Mouse (Mus musculus): Measurements from ENCODE around the gene Cnnm2. TPM values are rescaled to one million over a fixed set of nuclear protein-coding genes. Genes with fewer than 3 reads are reported as not detected.

Cnnm2 gene
- polyA plus RNA-seq (2012; rRNA removed) = 5.5 and 7.7 TPM in 2 replicates

DNA sequence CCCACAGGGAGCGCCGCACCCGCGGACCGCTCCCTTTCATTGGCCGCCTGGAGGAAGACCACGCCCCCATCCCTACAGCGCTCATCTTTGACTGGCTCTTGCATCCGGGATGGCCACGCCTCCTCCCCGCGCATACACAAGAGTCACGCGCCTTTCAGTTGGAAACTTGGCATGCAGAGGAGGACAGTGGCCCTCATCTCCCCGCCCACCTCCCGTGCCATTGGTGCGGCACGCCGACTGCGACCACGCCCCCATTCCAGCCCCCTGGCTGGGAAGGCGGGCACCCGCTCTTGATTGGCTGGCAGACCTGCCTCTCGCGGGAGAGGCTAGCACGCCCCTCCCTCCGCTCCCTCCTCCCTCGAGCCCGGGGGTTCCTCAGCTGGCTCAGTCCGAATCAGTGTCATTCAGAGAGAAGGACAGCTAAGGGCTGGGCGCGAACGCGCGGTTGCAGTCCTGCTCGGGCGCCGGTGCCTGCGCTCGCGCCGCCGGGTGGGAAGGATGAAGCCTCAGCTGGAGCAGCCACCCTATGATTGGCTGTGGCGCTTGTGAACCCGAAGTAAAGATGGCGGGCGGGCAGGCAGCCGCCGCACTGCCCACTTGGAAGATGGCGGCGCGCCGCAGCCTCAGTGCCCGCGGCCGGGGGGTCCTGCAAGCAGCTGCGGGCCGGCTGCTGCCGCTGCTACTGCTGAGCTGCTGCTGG lies at the start of gene Cnnm2:
Gene Cnnm2, plus strand, starts transcription at position 350 of the 700 bp plus-strand sequence.
- H3K27me3 ChIP-seq (ENCODE audit: control insufficient read depth, insufficient read depth, low read length) = peaks cover 8% of the 10 kb centered on the region
- H3K4me3 ChIP-seq (ENCODE audit: extremely low read depth, insufficient read depth, insufficient read length) = peak within 1 kb of the TSS; percentile 94
- H3K4me1 ChIP-seq (ENCODE audit: control insufficient read depth, insufficient read depth, insufficient read length) = peaks cover 6% of the 10 kb centered on the region
- H3K27ac ChIP-seq (ENCODE audit: insufficient read depth, low read length) = peak within 1 kb of the TSS; percentile 69
- DNase-seq (ENCODE audit: low read depth in 1 of 2, low spot score in 2 of 2) = peak; percentile 99 to 100
- TF ChIP-seq POLR2A (IDR thresholded peaks at IDR 0.05; ENCODE audit: low read depth, low read length) (no peak), CTCF (IDR thresholded peaks at IDR 0.05; ENCODE audit: extremely low read depth, insufficient read depth, insufficient read length, insufficient replicate concordance) (no peak)
- H3K36me3 ChIP-seq (ENCODE audit: control insufficient read depth, insufficient read depth, low read length) = no peaks in the 10 kb centered on the region
- WGBS = 1% methylated on average over 59 of the region's 59 CpGs

GRCm38 (mm10) chr19:46714234-46714633 lies 47.2 kb upstream of the Cnnm2 start:
- Histone ChIP-seq H3K4me3 (ENCODE audit: extremely low read depth, insufficient read depth, insufficient read length) (no peak overlapping the region), H3K36me3 (ENCODE audit: control insufficient read depth, insufficient read depth, low read length) (peaks cover 2% of the 10 kb centered on the region; the same call in 1 of the 2 replicates), H3K4me1 (ENCODE audit: control insufficient read depth, insufficient read depth, insufficient read length) (no peaks in the 10 kb centered on the region), H3K27ac (ENCODE audit: insufficient read depth, low read length) (no peak overlapping the region), H3K27me3 (ENCODE audit: control insufficient read depth, insufficient read depth, low read length) (no peaks in the 10 kb centered on the region)
- WGBS = 92% methylated on average over 8 of the region's 8 CpGs
- no peak for DNase-seq (ENCODE audit: low read depth in 1 of 2, low spot score in 2 of 2)
- TF ChIP-seq CTCF (IDR thresholded peaks at IDR 0.05; ENCODE audit: extremely low read depth, insufficient read depth, insufficient read length, insufficient replicate concordance) (no peak), POLR2A (IDR thresholded peaks at IDR 0.05; ENCODE audit: low read depth, low read length) (no peak)

DNA sequence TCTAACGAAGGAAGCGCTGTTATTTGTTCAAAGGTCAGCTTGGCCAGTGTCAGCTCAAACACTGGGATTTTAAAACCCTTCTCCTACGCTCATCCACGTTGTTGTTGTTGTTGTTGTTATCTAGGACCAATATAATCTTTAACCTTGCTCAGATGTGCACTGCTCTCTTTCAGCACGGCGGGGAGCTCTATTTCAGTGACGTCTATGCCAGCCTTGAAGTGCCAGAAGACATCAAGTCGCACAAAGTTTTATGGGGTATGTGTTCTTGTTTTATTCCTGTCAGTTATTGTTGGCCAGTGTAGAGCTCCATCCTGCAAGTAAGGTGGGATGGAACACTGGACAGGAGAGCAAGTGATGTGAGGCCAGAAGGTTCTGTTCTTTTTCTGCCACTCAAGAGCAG lies 46.4 kb upstream of the Cnnm2 start:
- TF ChIP-seq CTCF (IDR thresholded peaks at IDR 0.05; ENCODE audit: extremely low read depth, insufficient read depth, insufficient read length, insufficient replicate concordance) (no peak), POLR2A (IDR thresholded peaks at IDR 0.05; ENCODE audit: low read depth, low read length) (no peak)
- WGBS = 89% methylated on average over 8 of the region's 8 CpGs
- Histone ChIP-seq H3K4me1 (ENCODE audit: control insufficient read depth, insufficient read depth, insufficient read length) (no peaks in the 10 kb centered on the region), H3K27me3 (ENCODE audit: control insufficient read depth, insufficient read depth, low read length) (no peaks in the 10 kb centered on the region), H3K4me3 (ENCODE audit: extremely low read depth, insufficient read depth, insufficient read length) (no peak overlapping the region), H3K27ac (ENCODE audit: insufficient read depth, low read length) (no peak overlapping the region), H3K36me3 (ENCODE audit: control insufficient read depth, insufficient read depth, low read length) (peaks cover 2% of the 10 kb centered on the region; the same call in 1 of the 2 replicates)
- no peak for DNase-seq (ENCODE audit: low read depth in 1 of 2, low spot score in 2 of 2)

DNA sequence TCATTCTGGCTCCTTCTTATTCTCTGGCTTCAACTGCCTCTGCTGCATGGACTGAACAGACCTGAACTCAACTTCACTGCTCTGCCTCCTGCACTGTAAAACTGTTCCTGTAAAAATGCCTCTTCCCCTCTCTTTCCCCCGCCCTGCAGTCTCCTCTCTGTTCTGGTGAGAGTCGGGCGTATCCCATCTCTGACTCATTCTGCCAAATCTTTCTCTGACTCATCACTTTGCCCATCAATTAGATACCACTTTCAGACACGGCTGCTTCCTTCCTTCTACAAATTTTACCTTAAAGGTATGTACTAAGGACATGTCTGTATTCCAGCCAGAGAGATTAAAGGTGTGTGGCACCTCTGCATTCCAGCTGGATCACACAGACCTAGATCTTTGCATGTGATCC lies 43.2 kb upstream of the Cnnm2 start:
- Histone ChIP-seq H3K36me3 (ENCODE audit: control insufficient read depth, insufficient read depth, low read length) (peaks cover 3% of the 10 kb centered on the region; the same call in 1 of the 2 replicates), H3K4me3 (ENCODE audit: extremely low read depth, insufficient read depth, insufficient read length) (no peak overlapping the region), H3K4me1 (ENCODE audit: control insufficient read depth, insufficient read depth, insufficient read length) (no peaks in the 10 kb centered on the region), H3K27me3 (ENCODE audit: control insufficient read depth, insufficient read depth, low read length) (no peaks in the 10 kb centered on the region), H3K27ac (ENCODE audit: insufficient read depth, low read length) (no peak overlapping the region)
- WGBS = 62% methylated on average over 4 of the region's 4 CpGs
- no peak for DNase-seq (ENCODE audit: low read depth in 1 of 2, low spot score in 2 of 2)
- TF ChIP-seq POLR2A (IDR thresholded peaks at IDR 0.05; ENCODE audit: low read depth, low read length) = no peak
- no peak for TF ChIP-seq CTCF (IDR thresholded peaks at IDR 0.05; ENCODE audit: extremely low read depth, insufficient read depth, insufficient read length, insufficient replicate concordance)

- 93% methylated on average over 11 of the region's 11 CpGs for WGBS
- TF ChIP-seq POLR2A (IDR thresholded peaks at IDR 0.05; ENCODE audit: low read depth, low read length) (no peak), CTCF (IDR thresholded peaks at IDR 0.05; ENCODE audit: extremely low read depth, insufficient read depth, insufficient read length, insufficient replicate concordance) (no peak)
- Histone ChIP-seq H3K4me3 (ENCODE audit: extremely low read depth, insufficient read depth, insufficient read length) (no peak overlapping the region), H3K27ac (ENCODE audit: insufficient read depth, low read length) (no peak overlapping the region), H3K4me1 (ENCODE audit: control insufficient read depth, insufficient read depth, insufficient read length) (no peaks in the 10 kb centered on the region), H3K36me3 (ENCODE audit: control insufficient read depth, insufficient read depth, low read length) (peaks cover 4% of the 10 kb centered on the region; the same call in 1 of the 2 replicates), H3K27me3 (ENCODE audit: control insufficient read depth, insufficient read depth, low read length) (no peaks in the 10 kb centered on the region)
- DNase-seq (ENCODE audit: low read depth in 1 of 2, low spot score in 2 of 2) = no peak
These were observed 37.0 kb upstream of the Cnnm2 start for GRCm38 (mm10) chr19:46724411-46724810.

DNA sequence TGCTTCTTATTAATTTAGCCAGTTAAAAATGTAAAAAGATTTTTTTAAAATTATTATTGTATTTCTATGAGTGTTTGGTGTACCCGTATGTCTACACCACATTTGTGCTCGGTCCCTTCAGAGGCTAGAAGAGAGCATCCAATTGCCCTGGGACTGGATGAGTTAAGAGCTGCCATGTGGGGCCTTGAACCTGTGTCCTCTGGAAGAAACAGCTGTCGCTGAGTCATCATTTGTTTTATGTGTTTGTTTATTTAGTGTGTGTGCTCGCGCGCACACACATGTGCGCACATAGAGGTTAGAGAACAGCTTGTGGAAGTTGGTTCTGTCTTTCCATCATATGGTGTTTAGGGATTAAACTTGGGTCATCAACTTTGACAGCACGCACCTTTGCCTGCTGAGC lies 35.3 kb upstream of the Cnnm2 start:
- Histone ChIP-seq H3K27me3 (ENCODE audit: control insufficient read depth, insufficient read depth, low read length) (no peaks in the 10 kb centered on the region), H3K27ac (ENCODE audit: insufficient read depth, low read length) (no peak overlapping the region), H3K4me3 (ENCODE audit: extremely low read depth, insufficient read depth, insufficient read length) (no peak overlapping the region), H3K36me3 (ENCODE audit: control insufficient read depth, insufficient read depth, low read length) (peaks cover 3% of the 10 kb centered on the region; the same call in 1 of the 2 replicates), H3K4me1 (ENCODE audit: control insufficient read depth, insufficient read depth, insufficient read length) (no peaks in the 10 kb centered on the region)
- TF ChIP-seq CTCF (IDR thresholded peaks at IDR 0.05; ENCODE audit: extremely low read depth, insufficient read depth, insufficient read length, insufficient replicate concordance) = no peak
- TF ChIP-seq POLR2A (IDR thresholded peaks at IDR 0.05; ENCODE audit: low read depth, low read length) = no peak
- no peak for DNase-seq (ENCODE audit: low read depth in 1 of 2, low spot score in 2 of 2)
- WGBS = 97% methylated on average over 8 of the region's 8 CpGs

- no peak for DNase-seq (ENCODE audit: low read depth in 1 of 2, low spot score in 2 of 2)
- Histone ChIP-seq H3K27me3 (ENCODE audit: control insufficient read depth, insufficient read depth, low read length) (no peaks in the 10 kb centered on the region), H3K36me3 (ENCODE audit: control insufficient read depth, insufficient read depth, low read length) (peaks cover 3% of the 10 kb centered on the region; the same call in 1 of the 2 replicates), H3K27ac (ENCODE audit: insufficient read depth, low read length) (no peak overlapping the region), H3K4me3 (ENCODE audit: extremely low read depth, insufficient read depth, insufficient read length) (no peak overlapping the region), H3K4me1 (ENCODE audit: control insufficient read depth, insufficient read depth, insufficient read length) (no peaks in the 10 kb centered on the region)
- TF ChIP-seq CTCF (IDR thresholded peaks at IDR 0.05; ENCODE audit: extremely low read depth, insufficient read depth, insufficient read length, insufficient replicate concordance) = no peak
- no peak for TF ChIP-seq POLR2A (IDR thresholded peaks at IDR 0.05; ENCODE audit: low read depth, low read length)
- WGBS = 86% methylated on average over 8 of the region's 8 CpGs
These were observed 34.2 kb upstream of the Cnnm2 start for GRCm38 (mm10) chr19:46727140-46727736.

Measured in spleen, adult 2 months (tissue).